Mouse (Mus musculus): ENCODE results near the gene Golgb1.

DNA sequence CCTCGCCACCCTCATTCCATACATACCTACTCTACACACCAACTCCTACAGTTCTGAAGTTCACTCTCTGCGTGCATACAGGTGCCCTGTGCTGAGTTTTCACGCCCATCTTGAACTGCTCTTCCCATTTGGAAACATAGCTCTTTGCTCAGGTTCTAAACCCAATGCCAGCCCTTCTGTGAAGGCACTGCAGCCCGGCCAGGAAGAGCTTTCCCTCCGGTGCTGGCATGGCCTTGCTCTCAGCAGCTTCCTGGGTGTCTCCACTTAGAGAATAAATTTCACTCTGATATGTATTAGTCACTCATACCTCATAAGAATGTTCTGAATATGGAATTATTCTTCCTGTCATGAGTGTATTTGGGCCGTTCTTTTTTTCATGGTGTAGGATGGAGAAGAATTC is 50.4 kb downstream of the Golgb1 start:
- TF ChIP-seq CTCF (IDR thresholded peaks at IDR 0.05; ENCODE audit: borderline replicate concordance, extremely low read depth, insufficient read depth, insufficient read length) (no peak), POLR2A (IDR thresholded peaks at IDR 0.05; ENCODE audit: borderline replicate concordance, extremely low read depth, insufficient read depth, insufficient read length, poor library complexity, severe bottlenecking) (no peak)
